Mouse (Mus musculus): ENCODE results near the gene Olfr1281. TPM values are rescaled to one million over a fixed set of nuclear protein-coding genes. Genes with fewer than 3 reads are reported as not detected.
"Not testable (repeated sequence)": the region's sequence is repeated elsewhere in the genome, so short reads cannot be mapped to it uniquely, and the experiment has no call there.

The Olfr1281 gene
- not detected in 2 replicates for polyA plus RNA-seq (2015; fragmentation: Nextera tagmentation; extraction: Ambion mirVana)

DNA sequence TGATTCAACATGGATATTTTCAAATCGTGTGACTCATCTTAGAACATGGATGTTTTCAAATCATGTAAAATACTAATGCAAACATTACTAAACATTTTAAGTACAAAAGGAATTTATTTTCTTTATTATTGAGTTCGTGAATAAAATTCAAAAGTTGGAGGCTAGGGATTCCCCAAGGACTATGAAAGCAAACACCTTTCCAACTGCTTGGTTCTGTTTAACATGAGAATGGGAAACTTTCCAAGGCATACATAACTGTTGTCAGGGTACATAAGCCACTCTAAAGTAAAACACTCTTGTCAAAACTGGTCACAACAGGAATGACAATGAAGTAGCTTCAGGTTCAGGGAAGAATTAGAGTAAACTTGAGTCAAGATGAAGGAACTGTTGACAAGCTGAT lies at the start of gene Olfr1281:
Olfr1281 (plus strand) TSS at position 301 of the 400 bp plus-strand sequence.
- Histone ChIP-seq H3K27me3 (replicated peaks; ENCODE audit: control insufficient read depth, insufficient read depth, low read length) (no peaks in the 10 kb centered on the region), H3K36me3 (ENCODE audit: control insufficient read depth, insufficient read depth, low read length) (no peaks in the 10 kb centered on the region), H3K27ac (ENCODE audit: low read length) (no peak within 1 kb of the TSS), H3K4me2 (ENCODE audit: low read depth, low read length) (no peak within 1 kb of the TSS), H3K4me3 (ENCODE audit: low read length) (no peak within 1 kb of the TSS), H3K4me1 (ENCODE audit: control insufficient read depth, insufficient read depth, low read length) (no peaks in the 10 kb centered on the region), H3K9me3 (ENCODE audit: control insufficient read depth, low read length) (no peaks in the 10 kb centered on the region), H3K9ac (ENCODE audit: low read depth, low read length) (no peak within 1 kb of the TSS)
- WGBS, result 75% methylated on average over 2 of the region's 2 CpGs
- no peak for ATAC-seq

- ATAC-seq, result no peak
- Histone ChIP-seq H3K9me3 (ENCODE audit: control insufficient read depth, low read length) (no peaks in the 10 kb centered on the region), H3K4me3 (ENCODE audit: low read length) (no peak within 1 kb of the TSS), H3K4me2 (ENCODE audit: low read depth, low read length) (no peak within 1 kb of the TSS), H3K27me3 (replicated peaks; ENCODE audit: control insufficient read depth, insufficient read depth, low read length) (no peaks in the 10 kb centered on the region), H3K4me1 (ENCODE audit: control insufficient read depth, insufficient read depth, low read length) (no peaks in the 10 kb centered on the region), H3K9ac (ENCODE audit: low read depth, low read length) (no peak within 1 kb of the TSS), H3K36me3 (ENCODE audit: control insufficient read depth, insufficient read depth, low read length) (no peaks in the 10 kb centered on the region), H3K27ac (ENCODE audit: low read length) (no peak within 1 kb of the TSS)
These were observed 36.5 kb upstream of the Olfr1281 start, which contains the start of gene Olfr1278 for GRCm38 (mm10) chr2:111289836-111290235. TSS of gene Olfr1278 (plus strand) at chr2:111290136.

- no peak for ATAC-seq
- H3K9me3 ChIP-seq (ENCODE audit: control insufficient read depth, low read length), result no peaks in the 10 kb centered on the region
- no peak overlapping the region for H3K4me2 ChIP-seq (ENCODE audit: low read depth, low read length)
- H3K27ac ChIP-seq (ENCODE audit: low read length), result no peak overlapping the region
- H3K36me3 ChIP-seq (ENCODE audit: control insufficient read depth, insufficient read depth, low read length), result no peaks in the 10 kb centered on the region
- H3K4me3 ChIP-seq (ENCODE audit: low read length), result no peak overlapping the region
- no peaks in the 10 kb centered on the region for H3K27me3 ChIP-seq (replicated peaks; ENCODE audit: control insufficient read depth, insufficient read depth, low read length)
- no peak overlapping the region for H3K9ac ChIP-seq (ENCODE audit: low read depth, low read length)
- no peaks in the 10 kb centered on the region for H3K4me1 ChIP-seq (ENCODE audit: control insufficient read depth, insufficient read depth, low read length)
These were observed 27.8 kb upstream of the Olfr1281 start for GRCm38 (mm10) chr2:111298541-111298940.

GRCm38 (mm10) chr2:111300374-111300773 lies 25.9 kb upstream of the Olfr1281 start, which contains the start of gene Olfr1279:
TSS of gene Olfr1279 (plus strand) at chr2:111300635.
- Histone ChIP-seq H3K36me3 (ENCODE audit: control insufficient read depth, insufficient read depth, low read length) (no peaks in the 10 kb centered on the region), H3K4me1 (ENCODE audit: control insufficient read depth, insufficient read depth, low read length) (no peaks in the 10 kb centered on the region), H3K4me3 (ENCODE audit: low read length) (no peak within 1 kb of the TSS), H3K9me3 (ENCODE audit: control insufficient read depth, low read length) (no peaks in the 10 kb centered on the region), H3K27me3 (replicated peaks; ENCODE audit: control insufficient read depth, insufficient read depth, low read length) (no peaks in the 10 kb centered on the region), H3K27ac (ENCODE audit: low read length) (no peak within 1 kb of the TSS), H3K9ac (ENCODE audit: low read depth, low read length) (no peak within 1 kb of the TSS), H3K4me2 (ENCODE audit: low read depth, low read length) (no peak within 1 kb of the TSS)
- no peak for ATAC-seq

- Histone ChIP-seq H3K27me3 (replicated peaks; ENCODE audit: control insufficient read depth, insufficient read depth, low read length) (no peaks in the 10 kb centered on the region), H3K9me3 (ENCODE audit: control insufficient read depth, low read length) (no peaks in the 10 kb centered on the region), H3K36me3 (ENCODE audit: control insufficient read depth, insufficient read depth, low read length) (no peaks in the 10 kb centered on the region), H3K4me1 (ENCODE audit: control insufficient read depth, insufficient read depth, low read length) (no peaks in the 10 kb centered on the region), H3K27ac (ENCODE audit: low read length) (no peak within 1 kb of the TSS), H3K4me3 (ENCODE audit: low read length) (no peak within 1 kb of the TSS), H3K4me2 (ENCODE audit: low read depth, low read length) (no peak within 1 kb of the TSS), H3K9ac (ENCODE audit: low read depth, low read length) (no peak within 1 kb of the TSS)
- ATAC-seq, result no peak
These were observed 12.6 kb upstream of the Olfr1281 start, which contains the start of gene Olfr1280 for GRCm38 (mm10) chr2:111313717-111314116. TSS of gene Olfr1280 (plus strand) at chr2:111314017.

DNA sequence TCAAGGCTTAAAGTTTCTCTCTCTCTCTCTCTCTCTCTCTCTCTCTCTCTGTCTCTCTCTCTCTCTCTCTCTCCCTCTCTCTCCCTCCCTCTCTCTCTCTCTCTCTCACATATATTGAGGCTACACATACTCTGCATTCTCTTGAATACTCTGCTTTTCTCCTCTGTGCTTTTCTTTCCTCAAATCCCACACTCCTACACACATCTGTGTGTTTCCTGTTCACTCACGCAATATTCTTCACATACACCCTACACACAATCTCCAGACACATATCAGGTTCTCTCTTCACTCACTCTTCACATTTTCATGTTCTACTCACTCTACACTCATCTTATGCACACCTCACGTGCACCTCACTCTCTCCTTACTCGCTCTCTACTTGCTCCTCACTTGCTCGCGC lies 7.4 kb downstream of the Olfr1281 start:
- not testable (repeated sequence) for ATAC-seq; H3K36me3 ChIP-seq (ENCODE audit: control insufficient read depth, insufficient read depth, low read length); H3K4me1 ChIP-seq (ENCODE audit: control insufficient read depth, insufficient read depth, low read length); H3K27ac ChIP-seq (ENCODE audit: low read length); H3K4me2 ChIP-seq (ENCODE audit: low read depth, low read length); H3K27me3 ChIP-seq (replicated peaks; ENCODE audit: control insufficient read depth, insufficient read depth, low read length); H3K9me3 ChIP-seq (ENCODE audit: control insufficient read depth, low read length); H3K9ac ChIP-seq (ENCODE audit: low read depth, low read length); H3K4me3 ChIP-seq (ENCODE audit: low read length)
- 88% methylated on average over 5 of the region's 5 CpGs for WGBS

DNA sequence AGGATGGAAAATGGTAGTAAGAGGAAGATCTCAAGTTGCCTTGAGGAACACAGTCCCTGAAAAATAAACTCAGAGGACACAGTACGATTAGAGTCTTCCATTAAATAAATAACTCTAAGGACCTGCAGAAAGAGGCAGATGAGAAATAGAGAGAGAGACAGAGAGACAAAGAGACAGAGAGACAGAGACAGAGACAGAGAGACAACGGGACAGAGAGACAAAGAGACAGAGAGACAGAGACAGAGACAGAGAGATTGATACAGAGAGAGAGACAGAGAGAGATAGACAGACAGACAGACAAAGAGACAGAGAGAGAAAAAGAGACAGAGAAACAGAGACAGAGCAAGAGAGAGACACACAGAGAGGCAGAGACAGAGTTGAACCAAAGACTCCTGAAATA lies 9.7 kb downstream of the Olfr1281 start, which contains the start of gene Olfr1282:
Olfr1282 (minus strand) TSS at position 101 of the 400 bp plus-strand sequence.
- no peak within 1 kb of the TSS for H3K4me3 ChIP-seq (ENCODE audit: low read length)
- no peaks in the 10 kb centered on the region for H3K27me3 ChIP-seq (replicated peaks; ENCODE audit: control insufficient read depth, insufficient read depth, low read length)
- H3K27ac ChIP-seq (ENCODE audit: low read length), result no peak within 1 kb of the TSS
- no peaks in the 10 kb centered on the region for H3K36me3 ChIP-seq (ENCODE audit: control insufficient read depth, insufficient read depth, low read length)
- WGBS, result 77% methylated on average over 2 of the region's 2 CpGs
- H3K9me3 ChIP-seq (ENCODE audit: control insufficient read depth, low read length), result no peaks in the 10 kb centered on the region
- H3K9ac ChIP-seq (ENCODE audit: low read depth, low read length), result no peak within 1 kb of the TSS
- H3K4me2 ChIP-seq (ENCODE audit: low read depth, low read length), result no peak within 1 kb of the TSS
- no peaks in the 10 kb centered on the region for H3K4me1 ChIP-seq (ENCODE audit: control insufficient read depth, insufficient read depth, low read length)
- ATAC-seq, result no peak

- no peaks in the 10 kb centered on the region for H3K9me3 ChIP-seq (ENCODE audit: control insufficient read depth, low read length)
- no peaks in the 10 kb centered on the region for H3K36me3 ChIP-seq (ENCODE audit: control insufficient read depth, insufficient read depth, low read length)
- H3K4me1 ChIP-seq (ENCODE audit: control insufficient read depth, insufficient read depth, low read length), result no peaks in the 10 kb centered on the region
- H3K4me2 ChIP-seq (ENCODE audit: low read depth, low read length), result no peak within 1 kb of the TSS
- no peak within 1 kb of the TSS for H3K9ac ChIP-seq (ENCODE audit: low read depth, low read length)
- H3K27me3 ChIP-seq (replicated peaks; ENCODE audit: control insufficient read depth, insufficient read depth, low read length), result no peaks in the 10 kb centered on the region
- 78% methylated on average over 2 of the region's 2 CpGs for WGBS
- H3K4me3 ChIP-seq (ENCODE audit: low read length), result no peak within 1 kb of the TSS
- no peak within 1 kb of the TSS for H3K27ac ChIP-seq (ENCODE audit: low read length)
- ATAC-seq, result no peak
These were observed 40.2 kb downstream of the Olfr1281 start, which contains the start of gene Olfr1283 for GRCm38 (mm10) chr2:111366490-111366889. TSS of gene Olfr1283 (plus strand) at chr2:111366790.

DNA sequence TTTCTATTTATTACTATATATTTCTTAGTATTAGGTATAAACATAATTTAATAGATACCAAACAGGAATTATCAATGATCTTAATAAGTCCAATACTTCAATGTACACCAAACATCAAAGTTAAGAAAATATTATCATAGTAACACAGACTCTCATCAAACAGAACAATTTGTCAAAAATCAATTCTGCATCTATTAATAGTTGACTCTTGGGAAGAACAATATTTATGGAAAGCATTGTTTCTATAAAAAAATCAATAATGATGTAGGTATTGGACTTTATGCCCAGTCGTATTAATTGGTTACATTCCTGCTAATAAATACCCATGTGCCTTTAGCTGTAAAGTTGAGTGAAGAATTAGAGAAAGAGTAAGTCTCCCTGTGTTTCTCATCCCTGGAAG lies 48.9 kb downstream of the Olfr1281 start, which contains the start of gene Olfr1284:
Olfr1284 (plus strand) TSS at position 301 of the 400 bp plus-strand sequence.
- Histone ChIP-seq H3K4me2 (ENCODE audit: low read depth, low read length) (no peak within 1 kb of the TSS), H3K4me1 (ENCODE audit: control insufficient read depth, insufficient read depth, low read length) (no peaks in the 10 kb centered on the region), H3K27me3 (replicated peaks; ENCODE audit: control insufficient read depth, insufficient read depth, low read length) (no peaks in the 10 kb centered on the region), H3K4me3 (ENCODE audit: low read length) (no peak within 1 kb of the TSS), H3K9ac (ENCODE audit: low read depth, low read length) (no peak within 1 kb of the TSS), H3K27ac (ENCODE audit: low read length) (no peak within 1 kb of the TSS), H3K9me3 (ENCODE audit: control insufficient read depth, low read length) (no peaks in the 10 kb centered on the region), H3K36me3 (ENCODE audit: control insufficient read depth, insufficient read depth, low read length) (no peaks in the 10 kb centered on the region)
- 95% methylated on average over 1 of the region's 1 CpGs for WGBS
- ATAC-seq, result no peak

All from intestine, embryonic 16.5 days (tissue).